Mouse (Mus musculus): ENCODE results near the gene 9530077C05Rik. TPM values are rescaled to one million over a fixed set of nuclear protein-coding genes. Genes with fewer than 3 reads are reported as not detected.
A peak's percentile ranks its signal among the peaks of the same experiment; 100 is the strongest.

Gene 9530077C05Rik
- polyA plus RNA-seq (2016; fragmentation: Nextera tagmentation; extraction: Ambion mirVana) = 7.9 and 9.2 TPM in 2 replicates

GRCm38 (mm10) chr9:22411002-22411857 is at the start of gene 9530077C05Rik:
Gene 9530077C05Rik, plus strand, starts transcription at chr9:22411513.
- ATAC-seq (ENCODE audit: insufficient number of reproducible peaks, insufficient read depth, low FRiP score, low TSS enrichment, low read depth) = peak; percentile 98
- H3K4me3 ChIP-seq (replicated peaks) = peak within 1 kb of the TSS; percentile 58
- under 1% methylated on average over 43 of the region's 43 CpGs for WGBS
- no peaks in the 10 kb centered on the region for H3K4me1 ChIP-seq (replicated peaks)
- peak within 1 kb of the TSS; percentile 73 for H3K4me2 ChIP-seq
- H3K27me3 ChIP-seq = no peaks in the 10 kb centered on the region
- H3K9ac ChIP-seq (replicated peaks) = peak within 1 kb of the TSS; percentile 55
- peak within 1 kb of the TSS; percentile 57; the same call in 1 of the 2 replicates for H3K27ac ChIP-seq
- H3K9me3 ChIP-seq = no peaks in the 10 kb centered on the region
- H3K36me3 ChIP-seq = no peaks in the 10 kb centered on the region

GRCm38 (mm10) chr9:22366221-22366620 is 45.1 kb upstream of the 9530077C05Rik start:
- H3K9me3 ChIP-seq = no peaks in the 10 kb centered on the region
- H3K27ac ChIP-seq = no peak overlapping the region
- no peak overlapping the region for H3K4me2 ChIP-seq
- no peaks in the 10 kb centered on the region for H3K4me1 ChIP-seq (replicated peaks)
- H3K4me3 ChIP-seq (replicated peaks) = no peak overlapping the region
- H3K36me3 ChIP-seq = peaks cover 84% of the 10 kb centered on the region
- 98% methylated on average over 2 of the region's 2 CpGs for WGBS
- no peak overlapping the region for H3K9ac ChIP-seq (replicated peaks)
- H3K27me3 ChIP-seq = no peaks in the 10 kb centered on the region
- no peak for ATAC-seq (ENCODE audit: insufficient number of reproducible peaks, insufficient read depth, low FRiP score, low TSS enrichment, low read depth)

GRCm38 (mm10) chr9:22366621-22367020 is 44.7 kb upstream of the 9530077C05Rik start:
- H3K4me2 ChIP-seq = no peak overlapping the region
- H3K4me3 ChIP-seq (replicated peaks) = no peak overlapping the region
- no peak overlapping the region for H3K27ac ChIP-seq
- no peaks in the 10 kb centered on the region for H3K9me3 ChIP-seq
- WGBS = 97% methylated on average over 10 of the region's 10 CpGs
- H3K4me1 ChIP-seq (replicated peaks) = no peaks in the 10 kb centered on the region
- no peak for ATAC-seq (ENCODE audit: insufficient number of reproducible peaks, insufficient read depth, low FRiP score, low TSS enrichment, low read depth)
- no peak overlapping the region for H3K9ac ChIP-seq (replicated peaks)
- H3K27me3 ChIP-seq = no peaks in the 10 kb centered on the region
- H3K36me3 ChIP-seq = peaks cover 84% of the 10 kb centered on the region

GRCm38 (mm10) chr9:22368030-22368429 is 43.3 kb upstream of the 9530077C05Rik start:
- H3K4me2 ChIP-seq = no peak overlapping the region

GRCm38 (mm10) chr9:22372760-22373159 is 38.6 kb upstream of the 9530077C05Rik start:
- no peaks in the 10 kb centered on the region for H3K9me3 ChIP-seq
- H3K27me3 ChIP-seq = no peaks in the 10 kb centered on the region
- no peak for ATAC-seq (ENCODE audit: insufficient number of reproducible peaks, insufficient read depth, low FRiP score, low TSS enrichment, low read depth)
- no peaks in the 10 kb centered on the region for H3K4me1 ChIP-seq (replicated peaks)
- H3K4me2 ChIP-seq = no peak overlapping the region
- H3K27ac ChIP-seq = no peak overlapping the region
- WGBS = 96% methylated on average over 4 of the region's 4 CpGs
- H3K36me3 ChIP-seq = peaks cover 85% of the 10 kb centered on the region
- H3K4me3 ChIP-seq (replicated peaks) = no peak overlapping the region
- no peak overlapping the region for H3K9ac ChIP-seq (replicated peaks)

More at GRCm38 (mm10) chr9:22368030-22368429, 43.3 kb upstream of the 9530077C05Rik start:
- WGBS = 95% methylated on average over 6 of the region's 6 CpGs
- Histone ChIP-seq H3K9ac (replicated peaks) (no peak overlapping the region), H3K27me3 (no peaks in the 10 kb centered on the region), H3K9me3 (no peaks in the 10 kb centered on the region), H3K27ac (no peak overlapping the region), H3K4me3 (replicated peaks) (no peak overlapping the region), H3K36me3 (peaks cover 86% of the 10 kb centered on the region), H3K4me1 (replicated peaks) (no peaks in the 10 kb centered on the region)
- no peak for ATAC-seq (ENCODE audit: insufficient number of reproducible peaks, insufficient read depth, low FRiP score, low TSS enrichment, low read depth)

- Histone ChIP-seq H3K9me3 (no peaks in the 10 kb centered on the region), H3K4me3 (replicated peaks) (no peak overlapping the region), H3K4me2 (no peak overlapping the region), H3K27me3 (no peaks in the 10 kb centered on the region), H3K36me3 (peaks cover 89% of the 10 kb centered on the region), H3K27ac (no peak overlapping the region), H3K9ac (replicated peaks) (no peak overlapping the region), H3K4me1 (replicated peaks) (no peaks in the 10 kb centered on the region)
- ATAC-seq (ENCODE audit: insufficient number of reproducible peaks, insufficient read depth, low FRiP score, low TSS enrichment, low read depth) = no peak
- 94% methylated on average over 5 of the region's 5 CpGs for WGBS
These were observed 35.2 kb upstream of the 9530077C05Rik start for GRCm38 (mm10) chr9:22376086-22376485.

GRCm38 (mm10) chr9:22385890-22386289 is 25.4 kb upstream of the 9530077C05Rik start:
- Histone ChIP-seq H3K4me2 (no peak overlapping the region), H3K9ac (replicated peaks) (no peak overlapping the region), H3K4me3 (replicated peaks) (no peak overlapping the region), H3K4me1 (replicated peaks) (peaks cover 16% of the 10 kb centered on the region), H3K27ac (no peak overlapping the region), H3K36me3 (peaks cover 29% of the 10 kb centered on the region), H3K9me3 (no peaks in the 10 kb centered on the region), H3K27me3 (no peaks in the 10 kb centered on the region)
- ATAC-seq (ENCODE audit: insufficient number of reproducible peaks, insufficient read depth, low FRiP score, low TSS enrichment, low read depth) = no peak
- 75% methylated on average over 2 of the region's 2 CpGs for WGBS

- no peaks in the 10 kb centered on the region for H3K27me3 ChIP-seq
- WGBS = 22% methylated on average over 6 of the region's 6 CpGs
- peaks cover 9% of the 10 kb centered on the region for H3K36me3 ChIP-seq
- H3K4me1 ChIP-seq (replicated peaks) = peaks cover 16% of the 10 kb centered on the region
- no peak for ATAC-seq (ENCODE audit: insufficient number of reproducible peaks, insufficient read depth, low FRiP score, low TSS enrichment, low read depth)
- peak overlapping the region; percentile 95; the same call in 1 of the 2 replicates for H3K27ac ChIP-seq
- no peaks in the 10 kb centered on the region for H3K9me3 ChIP-seq
- H3K9ac ChIP-seq (replicated peaks) = peak overlapping the region; percentile 87
- H3K4me2 ChIP-seq = peak overlapping the region; percentile 74
- peak overlapping the region; percentile 82 for H3K4me3 ChIP-seq (replicated peaks)
These were observed 23.4 kb upstream of the 9530077C05Rik start for GRCm38 (mm10) chr9:22387901-22388300.

GRCm38 (mm10) chr9:22388401-22388980 is 22.8 kb upstream of the 9530077C05Rik start:
- Histone ChIP-seq H3K4me2 (peak overlapping the region; percentile 74), H3K9me3 (no peaks in the 10 kb centered on the region), H3K9ac (replicated peaks) (peak overlapping the region; percentile 87), H3K27me3 (no peaks in the 10 kb centered on the region), H3K27ac (peak overlapping the region; percentile 95), H3K36me3 (peaks cover 7% of the 10 kb centered on the region), H3K4me1 (replicated peaks) (peaks cover 16% of the 10 kb centered on the region), H3K4me3 (replicated peaks) (peak overlapping the region; percentile 82)
- ATAC-seq (ENCODE audit: insufficient number of reproducible peaks, insufficient read depth, low FRiP score, low TSS enrichment, low read depth) = peak; percentile 78
- WGBS = under 1% methylated on average over 41 of the region's 41 CpGs

GRCm38 (mm10) chr9:22389021-22389476 is 22.3 kb upstream of the 9530077C05Rik start, which contains the start of gene Anln:
Gene Anln, minus strand, starts transcription at chr9:22389188.
- WGBS = under 1% methylated on average over 43 of the region's 44 CpGs
- peak; percentile 92 for ATAC-seq (ENCODE audit: insufficient number of reproducible peaks, insufficient read depth, low FRiP score, low TSS enrichment, low read depth)
- Histone ChIP-seq H3K36me3 (peaks cover 7% of the 10 kb centered on the region), H3K27ac (peak within 1 kb of the TSS; percentile 95), H3K9ac (replicated peaks) (peak within 1 kb of the TSS; percentile 87), H3K4me1 (replicated peaks) (peaks cover 16% of the 10 kb centered on the region), H3K27me3 (no peaks in the 10 kb centered on the region), H3K9me3 (no peaks in the 10 kb centered on the region), H3K4me3 (replicated peaks) (peak within 1 kb of the TSS; percentile 82), H3K4me2 (peak within 1 kb of the TSS; percentile 74)

GRCm38 (mm10) chr9:22389736-22390245 is 21.5 kb upstream of the 9530077C05Rik start:
- peak overlapping the region; percentile 74 for H3K4me2 ChIP-seq
- no peak for ATAC-seq (ENCODE audit: insufficient number of reproducible peaks, insufficient read depth, low FRiP score, low TSS enrichment, low read depth)
- no peaks in the 10 kb centered on the region for H3K9me3 ChIP-seq
- peaks cover 16% of the 10 kb centered on the region for H3K4me1 ChIP-seq (replicated peaks)
- H3K9ac ChIP-seq (replicated peaks) = peak overlapping the region; percentile 87; the same call in 1 of the 2 replicates
- H3K4me3 ChIP-seq (replicated peaks) = peak overlapping the region; percentile 82
- H3K27ac ChIP-seq = peak overlapping the region; percentile 95
- peaks cover 7% of the 10 kb centered on the region for H3K36me3 ChIP-seq
- no peaks in the 10 kb centered on the region for H3K27me3 ChIP-seq
- WGBS = 63% methylated on average over 6 of the region's 6 CpGs
